Mouse (Mus musculus) thymus, postnatal 25 days (tissue): ENCODE measurements around the gene Gm45716.
A peak's percentile ranks its signal among the peaks of the same experiment; 100 is the strongest.

ENCODE experiments used
- DNase-seq: peaks from one replicate; pipeline ENCODE4 v3.0.0; 2022

Gene Gm45716

GRCm38 (mm10) chr11:90187441-90187840 lies at the start of gene Gm45716:
Gm45716 (plus strand) TSS chr11:90187683.
- DNase-seq, result no peak

GRCm38 (mm10) chr11:90142393-90142792 lies 45.1 kb upstream of the Gm45716 start:
- DNase-seq, result no peak

GRCm38 (mm10) chr11:90142936-90143335 lies 44.5 kb upstream of the Gm45716 start:
- no peak for DNase-seq

GRCm38 (mm10) chr11:90146086-90146860 lies 41.2 kb upstream of the Gm45716 start:
- no peak for DNase-seq

GRCm38 (mm10) chr11:90155066-90155465 lies 32.4 kb upstream of the Gm45716 start:
- no peak for DNase-seq

- no peak for DNase-seq
Measured at GRCm38 (mm10) chr11:90155466-90155865, 32.0 kb upstream of the Gm45716 start.

GRCm38 (mm10) chr11:90167771-90168170 lies 19.7 kb upstream of the Gm45716 start:
- DNase-seq, result peak; percentile 6

- DNase-seq, result no peak
Measured at GRCm38 (mm10) chr11:90168338-90169065, 19.0 kb upstream of the Gm45716 start.

GRCm38 (mm10) chr11:90169200-90170013 lies 18.1 kb upstream of the Gm45716 start:
- no peak for DNase-seq

GRCm38 (mm10) chr11:90170014-90170320 lies 17.5 kb upstream of the Gm45716 start:
- peak; percentile 4 for DNase-seq

GRCm38 (mm10) chr11:90172331-90172730 lies 15.2 kb upstream of the Gm45716 start:
- no peak for DNase-seq

GRCm38 (mm10) chr11:90175634-90176300 lies 11.7 kb upstream of the Gm45716 start:
- DNase-seq, result no peak

- DNase-seq, result no peak
Measured at GRCm38 (mm10) chr11:90177389-90177788, 10.1 kb upstream of the Gm45716 start.

- DNase-seq, result no peak
Measured at GRCm38 (mm10) chr11:90183361-90183760, 4.1 kb upstream of the Gm45716 start.

- DNase-seq, result no peak
Measured at GRCm38 (mm10) chr11:90184756-90185155, 2.7 kb upstream of the Gm45716 start.

GRCm38 (mm10) chr11:90190156-90190555 lies 2.7 kb downstream of the Gm45716 start:
- no peak for DNase-seq

GRCm38 (mm10) chr11:90194946-90195345 lies 7.5 kb downstream of the Gm45716 start:
- DNase-seq, result no peak

- DNase-seq, result no peak
Measured at GRCm38 (mm10) chr11:90195756-90196520, 8.5 kb downstream of the Gm45716 start.

GRCm38 (mm10) chr11:90196521-90197215 lies 9.2 kb downstream of the Gm45716 start:
- no peak for DNase-seq

- DNase-seq, result no peak
Measured at GRCm38 (mm10) chr11:90198048-90198447, 10.6 kb downstream of the Gm45716 start.

- DNase-seq, result no peak
Measured at GRCm38 (mm10) chr11:90200826-90201225, 13.3 kb downstream of the Gm45716 start.

GRCm38 (mm10) chr11:90214246-90214645 lies 26.8 kb downstream of the Gm45716 start:
- DNase-seq, result no peak
